Mouse (Mus musculus) urinary bladder, postnatal 4 days (tissue): ENCODE measurements around the gene Tti1.

Source experiments
- DNase-seq, 2 experiments: peaks; one replicate each; pipeline ENCODE4 v3.0.0; 2021 to 2022; ENCODE audit warnings: low spot score in 2 of 2

Tti1 gene

DNA sequence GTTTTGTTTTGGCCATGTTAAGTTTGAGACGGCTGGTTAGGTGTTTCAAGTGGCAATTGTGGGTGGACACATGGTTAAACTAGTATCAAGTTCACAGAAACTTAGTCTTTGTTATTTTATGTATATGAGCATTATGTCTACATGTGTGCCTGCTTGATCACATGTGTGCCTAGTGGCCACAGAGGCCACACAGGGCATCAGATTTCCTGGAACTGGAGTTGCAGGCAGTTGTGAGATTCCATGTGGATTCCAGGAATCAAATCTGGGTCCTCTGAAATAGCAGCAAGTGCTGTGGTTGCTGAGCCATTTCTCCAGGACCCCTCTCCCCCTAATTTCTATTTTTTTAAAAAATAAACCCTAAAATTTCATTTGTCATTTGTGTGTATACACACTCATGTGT lies 11.4 kb upstream of the Tti1 start:
- DNase-seq: no peak

DNA sequence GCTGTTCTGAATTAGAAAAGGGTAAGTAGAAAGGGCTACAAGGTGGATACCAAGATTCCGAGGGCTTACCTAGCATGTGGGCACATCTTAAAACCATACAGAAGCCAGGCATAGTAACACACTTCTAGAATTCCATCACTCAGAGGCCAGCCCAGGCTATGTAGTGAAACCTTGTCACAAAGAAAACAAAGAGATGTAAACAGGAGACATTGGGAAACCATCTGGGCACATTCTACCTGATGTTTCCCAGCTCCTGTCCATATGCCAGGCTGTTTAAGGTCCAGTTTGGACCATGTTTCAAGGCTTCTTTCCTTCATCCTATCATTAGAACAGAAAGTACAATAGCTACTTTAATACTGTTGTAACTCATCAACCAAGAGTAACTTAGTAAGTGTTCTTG lies 9.3 kb upstream of the Tti1 start:
- DNase-seq: no peak

DNA sequence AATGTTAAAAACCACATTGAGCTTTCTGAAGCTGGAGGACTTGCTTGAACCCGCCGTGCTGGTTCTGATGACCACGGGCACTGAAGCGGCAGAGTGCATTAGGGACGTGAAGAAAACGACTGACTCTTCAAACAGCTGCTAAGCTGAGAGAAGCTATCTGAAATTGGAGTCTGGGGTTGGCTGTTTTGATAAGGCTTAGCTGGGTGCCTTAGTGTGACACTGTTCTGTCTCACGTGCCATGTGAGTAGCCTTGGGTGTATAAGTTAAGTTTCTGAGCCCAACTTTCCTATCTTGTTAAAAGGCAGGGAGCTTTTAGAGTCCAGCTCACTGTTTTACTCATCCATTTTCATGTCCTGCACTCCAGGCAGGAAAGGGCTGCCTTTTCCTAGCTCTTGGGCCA lies 8.7 kb upstream of the Tti1 start:
- no peak for DNase-seq

DNA sequence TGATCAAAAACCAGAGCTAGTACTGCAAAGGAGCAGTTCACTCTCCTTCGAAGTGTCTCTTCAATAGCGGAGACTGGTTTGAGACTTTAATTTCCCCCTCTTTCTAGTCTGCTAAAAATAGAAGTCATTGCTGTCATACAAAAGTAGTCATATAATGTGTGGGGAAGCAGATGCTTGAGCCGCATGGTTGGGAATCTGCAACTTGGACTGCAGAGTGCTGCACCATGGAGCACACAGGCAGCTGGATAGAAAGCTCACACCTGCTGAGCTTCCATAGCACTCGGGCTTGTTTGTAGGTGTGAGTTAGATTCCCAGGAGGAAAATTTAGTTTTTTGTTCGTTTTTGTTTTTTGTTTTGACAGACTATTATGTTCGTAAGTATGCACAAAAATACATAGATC lies 8.2 kb upstream of the Tti1 start:
- no peak for DNase-seq

DNA sequence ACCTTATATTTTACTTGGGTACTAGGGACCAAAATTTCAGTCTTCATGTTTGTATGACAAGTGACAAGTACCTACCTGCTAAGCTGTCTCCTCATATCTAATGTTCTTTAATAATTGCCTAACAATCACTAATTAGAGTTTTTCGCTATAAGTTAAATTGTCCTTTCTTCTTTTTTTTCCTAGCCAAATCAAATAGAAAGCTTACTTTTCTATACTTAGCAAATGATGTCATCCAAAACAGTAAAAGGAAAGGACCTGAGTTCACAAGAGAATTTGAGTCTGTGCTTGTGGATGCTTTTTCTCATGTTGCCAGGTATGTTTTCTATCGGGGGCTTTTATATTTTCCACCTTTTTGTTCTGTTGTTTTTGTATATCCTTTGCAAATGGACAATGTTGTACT lies 7.6 kb upstream of the Tti1 start:
- no peak for DNase-seq

DNA sequence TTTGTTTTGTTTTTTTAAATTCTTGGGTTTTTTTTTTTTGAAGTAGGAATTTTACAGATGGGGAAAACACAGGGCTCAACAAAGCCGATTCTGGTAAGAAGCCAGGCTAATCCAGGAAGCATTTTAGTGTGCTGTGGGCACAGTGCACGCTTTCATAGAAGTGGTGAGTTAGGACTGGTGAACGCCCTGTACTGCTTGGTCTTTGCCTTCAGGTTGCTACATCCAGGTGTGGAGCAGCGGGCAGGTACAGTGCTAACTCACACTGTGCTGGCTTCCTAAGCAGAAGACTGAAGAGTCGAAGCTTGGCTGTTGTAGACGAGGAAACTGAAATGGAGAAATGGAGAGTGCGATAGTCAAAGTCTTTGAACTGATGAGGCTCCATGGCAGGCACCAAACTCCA lies 1.8 kb upstream of the Tti1 start:
- no peak for DNase-seq

DNA sequence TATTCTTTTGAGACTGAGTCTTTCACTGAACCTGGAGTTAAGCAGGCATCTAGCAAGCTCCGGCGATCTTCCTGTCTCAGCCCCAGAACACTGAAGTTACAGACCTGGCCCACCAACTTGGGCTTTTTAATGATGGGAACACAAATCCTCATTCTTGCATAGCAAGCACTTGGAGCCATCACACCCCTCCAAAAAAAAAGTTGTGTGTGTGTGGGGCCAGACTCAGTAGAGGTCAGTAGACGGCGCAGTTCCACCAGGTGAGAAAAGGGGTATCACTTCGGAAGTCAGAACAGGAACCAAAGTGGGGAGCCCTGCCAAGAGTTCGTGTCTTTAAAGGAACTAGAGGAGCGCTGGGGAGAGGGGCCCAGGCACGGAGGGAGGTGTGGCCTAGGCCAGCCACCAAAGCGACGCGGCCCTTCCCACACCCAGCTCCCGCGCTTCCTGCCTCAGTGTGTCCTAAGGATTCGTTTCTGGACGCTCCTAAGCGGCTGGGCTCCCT lies 329 bp downstream of the Tti1 start:
- DNase-seq: no peak

DNA sequence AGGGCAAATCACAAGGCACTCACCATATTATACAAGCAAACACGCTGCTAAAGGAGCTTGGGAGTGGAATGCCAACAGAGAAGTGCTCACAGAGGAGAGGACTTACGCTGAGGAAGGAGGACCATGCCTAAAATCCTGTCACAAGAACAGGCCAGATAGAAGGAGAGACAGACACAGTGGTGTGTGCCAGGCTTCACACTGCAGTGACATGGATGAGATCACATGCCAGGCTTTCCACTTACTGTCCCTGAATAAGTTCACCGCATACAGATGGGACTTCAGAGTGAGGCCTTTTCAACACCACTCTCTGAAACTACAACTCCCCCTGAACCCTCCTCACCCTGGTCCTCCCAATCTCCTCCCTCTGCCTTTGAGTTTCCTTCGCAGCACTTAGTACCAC lies 10.9 kb downstream of the Tti1 start:
- no peak for DNase-seq

DNA sequence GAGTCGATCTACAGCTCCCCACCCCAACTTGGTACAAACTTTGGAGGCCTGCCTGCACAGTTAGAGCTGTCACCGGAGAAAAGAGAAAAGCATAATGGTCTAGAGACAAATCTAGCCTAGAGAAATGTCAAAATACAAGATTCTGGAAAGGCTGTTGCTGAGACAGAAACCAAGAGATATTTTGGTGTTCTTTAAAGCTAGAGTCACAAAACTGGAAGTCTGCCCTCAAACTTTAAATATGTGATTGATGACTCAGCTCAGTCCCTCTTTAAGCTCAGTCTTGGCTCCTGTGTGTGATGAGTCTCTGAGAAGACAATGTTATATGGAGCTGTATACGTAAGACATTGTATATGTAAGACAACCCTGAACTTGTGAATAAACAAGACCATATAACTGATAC lies 15.6 kb downstream of the Tti1 start:
- no peak for DNase-seq

DNA sequence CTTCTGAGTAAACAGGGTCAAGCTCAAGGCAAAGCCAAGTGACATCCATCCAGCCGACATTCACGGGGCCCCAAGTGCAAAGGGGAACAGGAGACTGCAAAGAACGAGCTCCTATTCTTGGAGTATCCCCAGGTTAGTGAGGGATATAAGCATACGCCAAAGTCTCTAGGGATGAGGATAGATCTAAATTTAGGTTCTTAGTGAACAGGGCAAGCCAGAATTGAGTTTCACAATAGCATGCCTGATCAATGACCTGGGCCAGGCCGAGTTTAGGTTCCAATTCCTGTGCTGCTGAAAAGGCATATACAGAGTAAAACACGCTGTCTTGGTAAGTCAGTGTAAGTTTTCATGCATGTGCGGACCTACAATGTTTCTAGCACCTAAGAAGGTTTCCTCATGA lies 18.9 kb downstream of the Tti1 start:
- no peak for DNase-seq

DNA sequence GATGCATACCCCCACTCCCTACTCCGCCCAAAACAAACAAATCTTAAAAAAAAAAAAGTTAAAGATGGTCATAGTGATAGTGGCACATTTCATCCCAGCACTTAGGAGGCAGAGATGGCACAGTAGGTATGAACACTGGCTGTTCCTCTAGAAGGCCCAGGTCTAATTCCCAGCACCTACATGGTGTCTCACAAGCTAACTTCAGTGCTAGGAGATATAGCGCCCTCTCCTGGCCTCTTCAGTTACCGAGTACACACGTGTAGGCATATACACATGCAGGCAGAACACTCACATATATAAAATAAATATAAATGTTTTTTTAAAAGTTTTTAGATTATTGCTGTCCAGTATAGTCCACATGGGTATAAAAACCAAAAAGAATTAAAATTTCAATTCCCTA lies 22.6 kb downstream of the Tti1 start:
- DNase-seq: no peak

DNA sequence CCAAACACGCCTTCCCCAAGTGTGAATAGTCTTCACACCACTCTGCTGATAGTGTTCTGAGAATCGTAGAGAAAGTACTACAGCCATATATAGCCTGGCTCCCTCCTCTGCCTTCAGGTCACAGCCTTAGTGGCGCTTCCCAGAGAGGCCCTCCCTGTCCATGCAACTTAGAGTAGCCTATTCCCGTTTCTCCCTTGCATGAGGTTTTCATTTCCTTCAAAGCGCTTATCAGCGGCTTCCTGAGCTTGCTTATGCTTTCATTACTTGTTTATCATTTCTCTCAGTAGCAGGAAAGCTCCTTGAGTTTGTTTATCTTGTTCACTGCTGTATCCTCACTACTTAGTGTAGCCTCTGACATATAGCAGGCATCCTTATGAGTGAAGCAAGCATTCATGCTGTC lies 23.6 kb downstream of the Tti1 start:
- DNase-seq: no peak

DNA sequence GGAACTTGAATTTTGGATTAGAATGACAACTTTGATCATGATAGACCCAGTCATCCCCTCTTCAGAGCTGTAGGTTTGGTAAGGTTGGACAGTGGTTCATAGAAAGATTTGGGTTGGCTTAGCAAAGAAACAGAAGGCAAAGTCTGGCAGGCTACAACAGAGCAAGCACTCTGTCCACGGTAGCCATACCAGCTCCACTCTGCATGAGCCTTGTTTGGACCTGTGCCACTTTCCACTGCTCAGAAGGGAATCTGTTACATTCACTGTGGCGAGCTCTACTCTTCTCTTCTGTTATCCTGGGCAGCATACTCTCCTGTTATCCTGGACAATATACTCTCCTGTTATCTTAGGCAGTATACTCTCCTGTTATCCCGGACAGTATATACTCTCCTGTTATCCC lies 29.4 kb downstream of the Tti1 start:
- no peak for DNase-seq

DNA sequence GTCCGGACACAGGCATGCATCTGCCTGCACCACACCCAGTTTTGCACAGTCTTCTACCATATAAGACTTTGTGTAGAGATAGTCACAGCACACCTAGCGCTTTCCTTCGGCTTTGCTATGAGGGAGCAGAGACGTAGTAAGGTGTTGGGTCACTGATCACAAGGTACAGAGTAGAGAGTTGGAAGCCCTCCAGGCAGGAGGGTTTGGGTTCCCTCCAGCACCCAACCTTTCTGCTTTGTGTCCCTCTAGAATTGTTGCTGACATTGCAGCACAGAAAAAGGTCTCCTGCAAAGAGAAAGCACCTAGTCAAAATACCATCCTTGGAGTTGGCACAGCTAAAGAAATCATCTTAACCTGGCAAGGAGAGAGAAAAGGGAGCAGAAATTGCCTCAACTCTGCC lies 35.7 kb downstream of the Tti1 start:
- no peak for DNase-seq

DNA sequence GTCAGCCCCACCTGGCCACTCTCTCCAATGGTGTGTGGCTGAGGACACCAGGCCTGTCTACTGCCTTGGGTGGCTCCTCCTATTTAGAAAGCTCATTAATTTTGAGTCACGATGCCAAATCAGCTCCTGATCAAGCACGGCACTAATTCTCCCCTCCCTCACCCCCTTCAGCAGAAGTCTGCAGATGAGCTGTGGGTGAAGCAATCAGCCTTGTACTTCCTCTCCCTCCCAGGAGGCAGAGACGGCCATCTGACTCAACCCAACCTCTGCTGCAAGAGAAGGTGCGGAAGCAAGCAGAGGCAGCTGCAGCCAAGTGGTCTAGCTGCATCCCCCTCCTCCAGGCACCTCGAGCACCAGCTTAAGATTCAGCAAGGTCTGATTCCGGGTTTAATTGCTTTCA lies 37.2 kb downstream of the Tti1 start:
- no peak for DNase-seq

DNA sequence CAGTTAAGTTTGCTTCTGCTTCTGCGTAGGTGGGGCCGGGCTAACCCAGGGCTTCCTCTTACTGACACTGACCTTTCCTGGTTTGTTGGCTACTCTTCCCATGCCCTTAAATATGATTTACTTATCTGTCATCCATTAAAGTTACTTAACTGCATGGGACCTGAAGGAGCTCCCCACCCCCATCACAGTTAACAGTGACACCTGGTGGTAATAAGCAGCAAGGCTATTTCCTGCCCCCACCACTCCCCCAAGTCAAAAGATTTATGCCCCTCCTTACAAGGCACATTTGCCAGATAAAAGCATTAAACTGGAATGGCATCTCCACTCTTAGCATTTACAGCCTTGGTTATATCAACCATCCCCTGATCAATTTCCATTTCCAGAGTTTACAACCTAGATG lies 38.3 kb downstream of the Tti1 start:
- DNase-seq: no peak

DNA sequence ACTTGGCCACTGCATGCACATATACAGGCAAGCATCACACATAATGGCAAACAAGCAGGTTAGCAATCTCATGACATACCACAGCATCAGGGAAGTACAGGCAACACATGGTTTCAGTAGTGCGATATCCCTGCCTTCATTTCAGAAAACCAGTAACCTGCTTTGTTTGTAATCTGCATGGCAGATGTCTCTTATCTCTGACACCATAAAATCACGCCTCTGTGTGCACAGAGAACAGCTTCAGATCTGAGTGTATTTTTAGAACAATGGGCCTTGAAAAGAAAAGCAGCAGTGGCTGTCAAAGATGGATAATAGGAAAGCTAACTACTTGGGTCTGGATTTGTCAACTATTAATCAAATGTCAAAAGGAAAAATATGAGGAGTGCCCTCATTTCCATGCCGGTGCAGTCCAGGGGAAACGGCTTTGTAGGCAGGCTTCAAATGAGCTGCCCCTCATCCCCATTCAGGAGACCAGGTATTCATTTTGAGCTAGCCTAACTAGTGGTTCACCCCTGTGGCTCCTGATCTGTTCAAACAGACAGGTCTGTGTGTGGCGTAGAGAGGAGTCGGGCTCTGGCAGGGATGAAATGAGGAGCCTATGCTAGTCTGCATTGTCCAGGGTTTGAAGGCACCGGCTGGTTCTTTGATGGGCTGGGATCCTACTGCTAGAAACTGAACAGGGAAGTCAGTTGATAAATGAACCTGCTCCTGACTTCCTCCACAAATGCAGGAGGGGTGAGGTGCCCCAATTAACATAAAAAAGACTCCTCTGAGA lies 39.6 kb downstream of the Tti1 start:
- no peak for DNase-seq

DNA sequence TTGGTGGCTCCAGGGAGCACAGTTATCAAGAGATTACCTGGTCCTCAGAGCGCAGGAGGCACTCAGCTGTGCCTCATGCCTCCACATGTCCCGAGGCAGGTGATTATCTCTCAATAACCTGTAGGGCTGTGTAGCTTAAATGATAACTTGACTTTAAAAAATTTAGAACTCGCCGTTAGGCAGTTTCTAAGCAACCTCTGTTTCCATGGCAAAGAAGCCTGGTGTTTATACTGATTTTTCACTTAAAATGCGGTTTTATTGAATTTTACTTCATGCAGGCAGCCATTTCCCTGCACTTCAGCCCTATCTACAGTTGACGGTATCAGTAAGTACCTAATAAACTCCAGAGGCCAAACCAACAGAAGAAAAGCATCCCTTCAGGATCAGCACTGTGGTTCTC lies 42.0 kb downstream of the Tti1 start:
- DNase-seq: no peak

DNA sequence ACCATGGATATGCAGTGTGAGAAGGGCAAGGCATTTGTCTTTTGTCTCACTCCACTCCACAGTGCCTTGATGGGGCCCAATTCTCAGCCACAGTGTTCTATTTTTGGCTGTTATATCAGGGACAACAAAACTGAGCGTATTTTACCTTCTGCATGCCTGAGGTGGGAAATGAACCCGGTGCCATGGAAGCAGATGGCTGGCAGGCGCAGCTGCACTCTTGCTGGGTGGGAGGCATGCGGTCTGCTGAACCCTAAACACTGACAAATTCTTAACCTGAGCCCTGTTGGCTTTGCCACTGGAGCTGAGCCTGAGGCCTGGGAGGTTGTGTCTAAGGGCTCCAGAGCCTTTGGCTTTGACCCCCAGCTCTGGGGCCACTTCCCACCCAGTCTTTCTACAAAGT lies 42.6 kb downstream of the Tti1 start:
- no peak for DNase-seq

DNA sequence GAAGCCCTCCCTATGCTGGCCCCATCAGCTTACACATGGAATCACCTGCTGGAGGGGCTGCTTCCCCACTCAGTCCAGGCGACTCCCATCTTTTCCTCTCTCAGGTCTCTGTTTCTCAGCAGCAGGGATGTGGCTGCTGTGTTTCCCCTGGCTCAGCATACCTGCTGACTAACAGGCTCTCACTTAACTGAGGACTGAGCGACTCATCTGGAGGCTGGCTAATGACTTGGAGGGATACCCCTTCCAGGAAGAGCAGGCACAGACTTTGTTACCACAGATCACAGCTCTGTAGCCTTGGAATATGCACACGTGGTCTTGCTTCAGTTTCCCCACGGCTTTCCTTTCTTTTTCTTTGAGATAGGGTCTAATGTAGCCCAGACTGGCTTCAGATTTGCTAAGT lies 45.0 kb downstream of the Tti1 start:
- no peak for DNase-seq

DNA sequence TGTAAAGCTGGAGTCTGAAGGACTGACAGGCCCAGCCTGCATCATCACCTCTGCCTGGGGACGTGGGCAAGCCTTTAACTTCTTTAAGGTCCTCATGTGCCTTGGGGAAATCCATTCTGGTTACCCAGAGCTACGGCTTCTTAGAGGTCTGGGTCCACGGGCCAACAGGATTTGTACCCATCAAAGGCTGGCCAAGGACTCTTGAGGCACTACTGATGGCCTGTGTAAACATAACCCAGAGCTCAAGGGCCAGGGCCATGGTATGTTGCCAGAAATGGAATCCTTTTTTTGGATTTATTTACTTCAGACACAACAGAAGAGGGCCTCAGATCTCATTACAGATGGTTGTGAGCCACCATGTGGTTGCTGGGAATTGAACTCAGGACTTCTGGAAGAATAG lies 45.5 kb downstream of the Tti1 start:
- DNase-seq: no peak

DNA sequence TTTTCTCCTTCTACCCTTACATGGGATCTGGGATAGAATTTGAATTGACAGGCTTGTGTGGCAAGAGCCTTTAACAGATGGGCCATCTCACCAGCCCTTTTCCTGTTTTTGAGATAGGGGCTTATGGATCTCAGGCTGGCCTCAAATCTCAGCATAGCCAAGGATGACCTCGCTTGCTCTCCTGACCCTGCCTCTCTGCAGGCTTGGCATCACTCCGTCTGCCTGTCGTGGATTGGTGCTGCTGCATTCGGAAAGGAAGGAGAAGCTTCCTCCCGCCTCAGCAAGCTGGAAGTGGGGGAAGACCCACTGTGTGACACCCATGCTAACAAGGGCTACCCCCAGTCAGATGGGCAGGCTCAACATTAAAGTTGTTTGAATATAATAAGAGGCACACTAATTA lies 49.0 kb downstream of the Tti1 start:
- no peak for DNase-seq

DNA sequence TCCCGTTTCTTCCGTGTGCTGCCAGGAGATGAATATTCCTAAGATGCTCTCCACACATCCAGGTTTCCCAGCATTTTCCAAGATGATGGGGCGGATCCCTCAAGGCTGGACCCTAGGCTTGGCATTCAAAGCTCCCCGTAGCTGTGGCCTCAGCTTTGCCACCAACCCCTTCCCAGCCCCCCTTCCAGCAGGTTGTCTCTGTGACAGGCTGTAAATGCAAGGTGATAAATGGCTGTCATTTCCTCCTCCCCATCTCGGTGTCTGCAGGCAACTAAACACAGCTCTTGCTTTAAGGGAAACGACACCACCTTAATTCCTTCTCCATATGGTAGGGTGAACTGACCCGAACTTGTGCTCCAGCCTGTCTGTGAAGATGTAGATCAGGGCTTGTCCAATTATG lies 52.6 kb downstream of the Tti1 start:
- no peak for DNase-seq
